Mouse (Mus musculus) urinary bladder, postnatal 4 days (tissue): ENCODE measurements around the gene Xcr1.

Experiments used
- DNase-seq, 2 experiments: peaks; one replicate each; pipeline ENCODE4 v3.0.0; 2021 to 2022; ENCODE audit warnings: low spot score in 2 of 2

The Xcr1 gene

GRCm38 (mm10) chr9:123814821-123815220 is 47.0 kb downstream of the Xcr1 start:
- no peak for DNase-seq

- no peak for DNase-seq
These were observed 47.5 kb downstream of the Xcr1 start for GRCm38 (mm10) chr9:123814326-123814725.

- DNase-seq = no peak
These were observed 50.0 kb downstream of the Xcr1 start for GRCm38 (mm10) chr9:123811831-123812230.

- DNase-seq = no peak
These were observed 53.2 kb downstream of the Xcr1 start for GRCm38 (mm10) chr9:123808583-123808982.

GRCm38 (mm10) chr9:123806267-123806666 is 55.6 kb downstream of the Xcr1 start, which contains the start of gene Cxcr6:
Cxcr6 (plus strand) TSS chr9:123806475.
- no peak for DNase-seq

GRCm38 (mm10) chr9:123805241-123805640 is 56.6 kb downstream of the Xcr1 start:
- no peak for DNase-seq

GRCm38 (mm10) chr9:123802896-123803295 is 58.9 kb downstream of the Xcr1 start:
- no peak for DNase-seq

- no peak for DNase-seq
These were observed 59.4 kb downstream of the Xcr1 start for GRCm38 (mm10) chr9:123802421-123802820.
